Comparison of ENCODE assay signal across 8 mouse cellular contexts in genomic region chr4:134766904-134767425, GRCm38 (mm10). TPM values are rescaled to one million over a fixed set of nuclear protein-coding genes. Genes with fewer than 3 reads are reported as not detected.
A peak's percentile ranks its signal among the peaks of the same experiment; 100 is the strongest.
DNase-seq lines count a peak whose midpoint lies in the region; ATAC-seq lines count a peak whose summit lies in the region.

No protein-coding gene starts in this region.

- WGBS in embryonic facial prominence, embryonic 14.5 days: 1% methylated on average over 21 of the region's 23 CpGs
- 1% methylated on average over 23 of the region's 23 CpGs for whole genome bisulfite sequencing in limb, embryonic 12.5 days
- 2% methylated on average over 23 of the region's 23 CpGs for WGBS in midbrain, embryonic 16.5 days

- H3K36me3 ChIP-seq in embryonic facial prominence, embryonic 14.5 days (ENCODE audit: control insufficient read depth, insufficient read depth, low read length): no peaks in the 10 kb centered on the region
- no peaks in the 10 kb centered on the region for H3K36me3 ChIP-seq in limb, embryonic 12.5 days
- H3K36me3 ChIP-seq in midbrain, embryonic 16.5 days (ENCODE audit: control insufficient read depth, insufficient read depth, low read length): no peaks in the 10 kb centered on the region

- H3K4me2 ChIP-seq in embryonic facial prominence, embryonic 14.5 days (ENCODE audit: low read depth, low read length): peak overlapping the region; percentile 78
- peak overlapping the region; percentile 95 for H3K4me2 ChIP-seq in limb, embryonic 12.5 days
- H3K4me2 ChIP-seq in midbrain, embryonic 16.5 days (ENCODE audit: low read length): peak overlapping the region; percentile 96

- H3K4me3 ChIP-seq in embryonic facial prominence, embryonic 14.5 days (ENCODE audit: low read depth, low read length): peak overlapping the region; percentile 81
- peak overlapping the region; percentile 86 for H3K4me3 ChIP-seq in limb, embryonic 12.5 days (replicated peaks)
- H3K4me3 ChIP-seq in midbrain, embryonic 16.5 days (ENCODE audit: low read depth, low read length): peak overlapping the region; percentile 47

- no peaks in the 10 kb centered on the region for H3K9me3 ChIP-seq in embryonic facial prominence, embryonic 14.5 days (ENCODE audit: control insufficient read depth, low read length)
- H3K9me3 ChIP-seq in limb, embryonic 12.5 days: no peaks in the 10 kb centered on the region
- H3K9me3 ChIP-seq in midbrain, embryonic 16.5 days (replicated peaks; ENCODE audit: control insufficient read depth, low read length, poor library complexity, severe bottlenecking): no peaks in the 10 kb centered on the region

- H3K4me1 ChIP-seq in embryonic facial prominence, embryonic 14.5 days (ENCODE audit: control insufficient read depth, insufficient read depth, low read length): peaks cover 10% of the 10 kb centered on the region
- peaks cover 33% of the 10 kb centered on the region for H3K4me1 ChIP-seq in limb, embryonic 12.5 days (replicated peaks)
- peaks cover 10% of the 10 kb centered on the region for H3K4me1 ChIP-seq in midbrain, embryonic 16.5 days (ENCODE audit: control insufficient read depth, insufficient read depth, low read length)

- H3K27me3 ChIP-seq in embryonic facial prominence, embryonic 14.5 days (replicated peaks; ENCODE audit: control insufficient read depth, insufficient read depth, low read length): 0 out of 2 replicates have a peak, but pooled peaks cover 2% of the 10 kb centered on the region
- H3K27me3 ChIP-seq in limb, embryonic 12.5 days: peaks cover 24% of the 10 kb centered on the region
- peaks cover 37% of the 10 kb centered on the region for H3K27me3 ChIP-seq in midbrain, embryonic 16.5 days (ENCODE audit: control insufficient read depth, insufficient read depth, low read depth, low read length)

- H3K27ac ChIP-seq in embryonic facial prominence, embryonic 14.5 days (replicated peaks; ENCODE audit: low read depth, low read length): peak overlapping the region; percentile 82
- H3K27ac ChIP-seq in limb, embryonic 12.5 days: peak overlapping the region; percentile 67
- no peak overlapping the region for H3K27ac ChIP-seq in midbrain, embryonic 16.5 days (ENCODE audit: low read length)

- peak; percentile 76 for ATAC-seq in embryonic facial prominence, embryonic 14.5 days (ENCODE audit: low read depth)
- ATAC-seq in limb, embryonic 12.5 days (ENCODE audit: insufficient number of reproducible peaks, insufficient read depth, low FRiP score, low TSS enrichment, low read depth): no peak
- no peak for ATAC-seq in midbrain, embryonic 16.5 days

- H3K9ac ChIP-seq in embryonic facial prominence, embryonic 14.5 days (ENCODE audit: low read depth, low read length): peak overlapping the region; percentile 85
- H3K9ac ChIP-seq in limb, embryonic 12.5 days (replicated peaks): peak overlapping the region; percentile 90
- peak overlapping the region; percentile 63; the same call in 1 of the 2 replicates for H3K9ac ChIP-seq in midbrain, embryonic 16.5 days (ENCODE audit: low read depth, low read length)

- DNase-seq in adrenal gland, adult (ENCODE audit: inconsistent age in 2 of 2, low spot score in 1 of 2): peak; percentile 77 to 83
- no peak for DNase-seq in adrenal gland, postnatal 4 days (ENCODE audit: low spot score in 2 of 2)
- DNase-seq in ES-CJ7 (ENCODE audit: low read depth, low spot score): peak; percentile 39
- peak; percentile 81 for DNase-seq in embryonic facial prominence, embryonic 14.5 days (ENCODE audit: low spot score)
- DNase-seq in heart, postnatal 4 days: peak; percentile 52
- no peak for DNase-seq in frontal cortex, adult 2 months (ENCODE audit: extremely low spot score in 1 of 2, low spot score in 1 of 2)

RNA-seq across cellular contexts. Expression of gene Ldlrap1, which starts 0.9 kb away (rescaled TPM):
- total RNA-seq in adrenal gland, postnatal 4 days (2021): 10 to 100 TPM; 39.1 to 44.7 TPM
- polyA plus RNA-seq in embryonic facial prominence, embryonic 14.5 days (2014; fragmentation: Nextera tagmentation; extraction: Ambion mirVana): 22.5 and 22.9 TPM in 2 replicates
- total RNA-seq in heart, postnatal 4 days (2021): 10 to 100 TPM; 21.6 to 22.4 TPM
- polyA plus RNA-seq in limb, embryonic 12.5 days (2016; fragmentation: Nextera tagmentation; extraction: Ambion mirVana): 21.7 and 23.3 TPM in 2 replicates
- 2.1 and 2.4 TPM in 2 replicates for polyA plus RNA-seq in midbrain, embryonic 16.5 days (2015; fragmentation: Nextera tagmentation; extraction: Ambion mirVana)
- 2.8 and 2.9 TPM in 2 replicates for polyA plus RNA-seq in frontal cortex, adult 2 months (2012; rRNA removed)

Comparison
In these comparisons a context has a peak if more than half of its experiments do, and no peak if none do; other contexts are left out.
1. DNase-seq: peak in adrenal gland, adult (2 of 2), ES-CJ7 (single experiment), embryonic facial prominence, embryonic 14.5 days (single experiment) and heart, postnatal 4 days (single experiment); none in adrenal gland, postnatal 4 days (0 of 2) and frontal cortex, adult 2 months (0 of 2).
2. Peak in every context shown above with its lines, with median percentiles within 50 percentile points of each other: H3K4me2 ChIP-seq, H3K4me3 ChIP-seq and H3K9ac ChIP-seq.